Mouse (Mus musculus): ENCODE measurements around the gene Olfr693.
"Not testable (repeated sequence)": the region's sequence is repeated elsewhere in the genome, so short reads cannot be mapped to it uniquely, and the experiment has no call there.

DNA sequence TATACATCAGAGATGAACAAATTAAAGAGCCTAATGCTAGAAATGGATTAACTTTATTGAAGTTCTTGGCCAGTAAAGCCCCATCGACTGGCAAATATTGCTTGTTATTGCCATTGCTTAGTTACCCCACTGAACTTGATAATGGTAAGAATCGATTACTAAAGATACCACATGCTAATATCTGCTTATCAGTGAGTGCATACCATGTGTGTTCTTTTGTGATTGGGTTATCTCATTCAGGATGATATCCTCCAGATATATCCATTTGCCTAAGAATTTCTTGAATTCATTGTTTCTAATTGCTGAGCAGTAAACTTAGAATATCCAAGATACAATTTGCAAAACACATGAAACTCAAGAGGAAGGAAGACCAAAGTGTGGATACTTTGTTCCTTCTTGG lies 45.3 kb upstream of the Olfr693 start:
- not testable (repeated sequence) for TF ChIP-seq CTCF (IDR thresholded peaks at IDR 0.05; ENCODE audit: control insufficient read depth, insufficient read depth, insufficient replicate concordance, low read depth, low read length); POLR2A (IDR thresholded peaks at IDR 0.05; ENCODE audit: control insufficient read depth, low read depth, low read length)
